5 mouse cellular contexts compared by ENCODE assay signal in the genomic region with DNA sequence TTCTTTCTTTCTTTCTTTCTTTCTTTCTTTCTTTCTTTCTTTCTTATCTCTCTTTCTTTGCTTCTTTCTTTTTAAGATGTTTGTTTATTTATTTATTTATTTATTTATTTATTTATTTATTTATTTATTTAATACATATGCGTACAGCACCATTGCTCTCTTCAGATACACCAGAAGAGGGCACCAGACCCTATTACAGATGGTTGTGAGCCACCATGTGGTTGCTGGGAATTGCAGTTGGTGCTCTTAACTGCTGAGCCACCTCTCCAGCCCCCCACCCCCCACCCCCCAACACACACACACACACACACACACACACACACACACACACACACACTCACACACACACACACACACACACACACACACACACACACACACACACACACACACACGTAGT.
DNase-seq lines count a peak whose midpoint lies in the region; ATAC-seq and TF ChIP-seq lines count a peak whose summit lies in the region.
"Not testable (repeated sequence)": the region's sequence is repeated elsewhere in the genome, so short reads cannot be mapped to it uniquely, and the experiment has no call there.

No protein-coding gene starts in this region.

- H3K4me2 ChIP-seq in forebrain, postnatal 0 days (ENCODE audit: low read depth); kidney, postnatal 0 days (ENCODE audit: low read length); liver, postnatal 0 days (ENCODE audit: low read depth, low read length): not testable (repeated sequence)

- H3K79me2 ChIP-seq in MEL (ENCODE audit: control insufficient read depth, insufficient read depth, low read length, poor library complexity) = not testable (repeated sequence)

- not testable (repeated sequence) for H3K27me3 ChIP-seq in MEL (ENCODE audit: control insufficient read depth in 1 of 2, insufficient read depth in 2 of 2, low read length in 2 of 2); forebrain, postnatal 0 days (ENCODE audit: insufficient read depth, low read length); kidney, postnatal 0 days (ENCODE audit: insufficient read depth, low read length); liver, postnatal 0 days (ENCODE audit: insufficient read depth, low read length); megakaryocyte, embryonic 14.5 days (replicated peaks)

- DNase-seq in MEL (ENCODE audit: low read depth, low spot score) = peak; percentile 53
- not testable (repeated sequence) for DNase-seq in forebrain, postnatal 0 days; kidney, postnatal 0 days (ENCODE audit: low spot score); liver, postnatal 0 days

- 89% methylated on average over 2 of the region's 2 CpGs for WGBS in forebrain, postnatal 0 days
- WGBS in kidney, postnatal 0 days = 88% methylated on average over 2 of the region's 2 CpGs
- WGBS in liver, postnatal 0 days (ENCODE audit: insufficient replicate concordance) = 93% methylated on average over 2 of the region's 2 CpGs

- H3K9ac ChIP-seq in MEL (ENCODE audit: control insufficient read depth, low read depth, low read length, poor library complexity, severe bottlenecking); forebrain, postnatal 0 days; kidney, postnatal 0 days (ENCODE audit: low read depth, low read length); liver, postnatal 0 days (replicated peaks): not testable (repeated sequence)

- H3K4me1 ChIP-seq in MEL (ENCODE audit: control insufficient read depth in 1 of 2, insufficient read depth in 2 of 2, low read length in 2 of 2) = peaks cover 23 to 34% of the 10 kb centered on the region in 2 experiments
- H3K4me1 ChIP-seq in forebrain, postnatal 0 days (ENCODE audit: insufficient read depth); kidney, postnatal 0 days (replicated peaks; ENCODE audit: insufficient read depth, low read length): not testable (repeated sequence)
- peaks cover 20% of the 10 kb centered on the region for H3K4me1 ChIP-seq in liver, postnatal 0 days (ENCODE audit: insufficient read depth)
- peaks cover 76% of the 10 kb centered on the region for H3K4me1 ChIP-seq in megakaryocyte, embryonic 14.5 days

- H3K9me3 ChIP-seq in MEL (replicated peaks; ENCODE audit: insufficient read depth, low read length); forebrain, postnatal 0 days (ENCODE audit: low read length); kidney, postnatal 0 days (replicated peaks; ENCODE audit: low read length); liver, postnatal 0 days (ENCODE audit: low read length); megakaryocyte, embryonic 14.5 days: not testable (repeated sequence)

- H3K27ac ChIP-seq in MEL (ENCODE audit: control insufficient read depth, low read depth, low read length); forebrain, postnatal 0 days (ENCODE audit: low read depth, low read length); kidney, postnatal 0 days; liver, postnatal 0 days (ENCODE audit: low read depth): not testable (repeated sequence)

- not testable (repeated sequence) for TF ChIP-seq POLR2A in MEL (IDR thresholded peaks at IDR 0.05; ENCODE audit: control insufficient read depth in 1 of 2, insufficient read depth in 1 of 2, low read depth in 1 of 2, low read length in 2 of 2, poor library complexity in 1 of 2)

- H3K4me3 ChIP-seq in MEL (ENCODE audit: control insufficient read depth in 1 of 2, insufficient read depth in 1 of 2, low read depth in 2 of 2, low read length in 2 of 2); forebrain, postnatal 0 days (ENCODE audit: low read depth, low read length); kidney, postnatal 0 days (replicated peaks; ENCODE audit: low read depth, low read length); liver, postnatal 0 days (ENCODE audit: low read depth, low read length): not testable (repeated sequence)
- H3K4me3 ChIP-seq in megakaryocyte, embryonic 14.5 days (replicated peaks) = peak overlapping the region; percentile 50

- peaks cover 0 to 19% of the 10 kb centered on the region in 2 experiments; a peak in 2 of 4 replicates for H3K36me3 ChIP-seq in MEL (ENCODE audit: control insufficient read depth in 1 of 2, insufficient read depth in 2 of 2, low read length in 2 of 2)
- H3K36me3 ChIP-seq in forebrain, postnatal 0 days (ENCODE audit: insufficient read depth); kidney, postnatal 0 days (ENCODE audit: insufficient read depth, low read length); liver, postnatal 0 days (replicated peaks; ENCODE audit: insufficient read depth, low read length); megakaryocyte, embryonic 14.5 days (replicated peaks; ENCODE audit: low read length): not testable (repeated sequence)

- not testable (repeated sequence) for ATAC-seq in forebrain, postnatal 0 days; kidney, postnatal 0 days (replicated peaks; ENCODE audit: low FRiP score, low read depth); liver, postnatal 0 days

- TF ChIP-seq RAD21 in MEL (IDR thresholded peaks at IDR 0.05; ENCODE audit: low read depth, low read length) = not testable (repeated sequence)

- TF ChIP-seq EP300 in MEL (IDR thresholded peaks at IDR 0.05; ENCODE audit: low read depth in 1 of 2, low read length in 2 of 2); liver, postnatal 0 days (IDR thresholded peaks at IDR 0.05; ENCODE audit: low read depth): not testable (repeated sequence)

- peak in 2 of 3 experiments; percentile 17 to 23; a peak in 2 of 6 replicates for TF ChIP-seq CTCF in MEL (IDR thresholded peaks at IDR 0.05 in 2 of 3, conservative IDR thresholded peaks at IDR 0.05 in 1 of 3; ENCODE audit: control insufficient read depth in 1 of 3, insufficient read depth in 1 of 3, low read depth in 2 of 3, low read length in 3 of 3, poor library complexity in 1 of 3, severe bottlenecking in 1 of 3)
- TF ChIP-seq CTCF in forebrain, postnatal 0 days (IDR thresholded peaks at IDR 0.05; ENCODE audit: low read depth) = peak; percentile 20; the same call in 1 of the 2 replicates
- peak; percentile 27; the same call in 1 of the 2 replicates for TF ChIP-seq CTCF in kidney, postnatal 0 days (IDR thresholded peaks at IDR 0.05; ENCODE audit: low read depth)
- peak; percentile 39 for TF ChIP-seq CTCF in liver, postnatal 0 days (IDR thresholded peaks at IDR 0.05; ENCODE audit: low read depth)

TF ChIP-seq in MEL, 35 proteins besides CTCF, POLR2A, EP300 and RAD21:
- TF ChIP-seq SMC3 (IDR thresholded peaks at IDR 0.05; ENCODE audit: low read depth, low read length) = peak; percentile 8; the same call in 1 of the 2 replicates
